Mouse (Mus musculus) activated CD4-positive, CD25-positive, alpha-beta regulatory T cell, adult 4 months (primary cell): ENCODE results near the gene Notch1. TPM values are rescaled to one million over a fixed set of nuclear protein-coding genes. Genes with fewer than 3 reads are reported as not detected.
A peak's percentile ranks its signal among the peaks of the same experiment; 100 is the strongest.

Experiments
- ATAC-seq: one replicate; pipeline ENCODE4 v1.8.0; 2017
- polyA plus RNA-seq, 2 experiments: library from polyadenylated mRNA; unstranded; fragments of 100-300 nt; shearing (Covaris generic); gene quantifications; one replicate each; pipeline ENCODE4 v1.2.1; 2017

Gene Notch1
- polyA plus RNA-seq, 2 experiments from 2014 or later: 22.2 to 28.7 TPM

DNA sequence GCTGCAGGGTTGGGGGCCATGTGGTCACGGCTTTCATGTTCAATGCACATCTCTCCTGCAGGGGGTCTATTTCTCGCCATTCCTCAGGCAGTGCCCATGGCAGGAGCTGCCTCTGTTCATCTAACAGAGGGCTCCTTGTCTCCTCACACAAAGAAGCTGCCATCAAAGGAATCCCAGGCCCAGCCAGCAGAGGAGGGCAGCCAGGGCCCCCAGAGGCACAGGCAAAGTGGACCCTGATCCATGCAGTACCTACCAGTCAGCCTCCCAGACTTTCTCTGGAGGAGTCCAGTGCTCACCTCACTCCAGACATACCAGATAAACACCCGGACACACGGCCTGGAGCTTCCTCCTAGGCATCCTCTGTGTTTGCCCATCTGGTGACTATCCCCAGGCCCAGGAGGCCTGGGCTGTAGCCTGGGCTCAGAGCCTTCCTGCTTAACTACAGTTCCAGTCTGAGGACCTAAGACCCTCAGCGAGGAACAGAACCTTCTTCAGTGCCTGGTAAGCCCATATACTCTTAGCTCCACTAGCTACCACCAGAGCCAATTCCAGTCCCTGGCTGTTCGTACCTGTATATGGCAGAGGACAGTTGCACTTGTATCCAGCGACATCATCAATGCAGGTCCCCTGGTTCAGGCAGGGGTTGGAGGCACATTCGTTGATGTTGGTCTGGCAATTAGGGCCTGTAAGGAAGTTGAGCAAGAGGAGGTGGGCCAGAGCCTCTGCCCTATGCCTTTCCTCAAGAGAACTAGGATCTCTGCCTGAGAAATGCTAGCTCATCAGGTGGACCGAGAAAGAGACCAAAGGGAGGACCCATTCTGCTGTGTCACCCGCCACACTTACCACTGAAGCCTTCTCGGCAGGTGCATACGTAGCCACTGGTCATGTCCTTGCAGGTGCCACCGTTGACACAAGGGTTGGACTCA lies 40.7 kb downstream of the Notch1 start:
- ATAC-seq: no peak

GRCm38 (mm10) chr2:26474789-26475504 lies 41.5 kb downstream of the Notch1 start:
- no peak for ATAC-seq

- no peak for ATAC-seq
These were observed 44.0 kb downstream of the Notch1 start for GRCm38 (mm10) chr2:26472312-26473090.

- ATAC-seq: no peak
These were observed 44.7 kb downstream of the Notch1 start for GRCm38 (mm10) chr2:26471652-26472285.

GRCm38 (mm10) chr2:26470967-26471366 lies 45.5 kb downstream of the Notch1 start:
- no peak for ATAC-seq

DNA sequence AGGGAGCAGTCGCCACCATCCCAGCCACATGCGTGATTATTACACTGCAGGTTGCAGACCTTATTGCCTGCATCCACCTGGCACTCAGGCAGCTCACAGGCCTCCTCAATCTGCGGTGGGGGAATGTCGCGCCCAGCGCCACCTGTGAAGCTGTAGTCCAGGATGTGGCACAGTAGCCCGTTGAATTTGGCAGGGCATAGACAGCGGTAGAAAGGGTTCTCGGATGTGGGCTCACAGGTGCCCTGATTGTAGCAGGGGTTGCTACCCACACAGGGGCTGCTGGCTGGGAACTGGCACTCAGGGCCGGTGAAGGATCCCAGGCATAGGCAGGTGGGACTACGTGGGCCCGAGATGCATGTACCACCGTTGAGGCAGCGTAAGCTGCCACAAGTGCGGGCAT lies 48.1 kb downstream of the Notch1 start:
- no peak for ATAC-seq

GRCm38 (mm10) chr2:26463412-26463811 lies 53.1 kb downstream of the Notch1 start:
- ATAC-seq: no peak

DNA sequence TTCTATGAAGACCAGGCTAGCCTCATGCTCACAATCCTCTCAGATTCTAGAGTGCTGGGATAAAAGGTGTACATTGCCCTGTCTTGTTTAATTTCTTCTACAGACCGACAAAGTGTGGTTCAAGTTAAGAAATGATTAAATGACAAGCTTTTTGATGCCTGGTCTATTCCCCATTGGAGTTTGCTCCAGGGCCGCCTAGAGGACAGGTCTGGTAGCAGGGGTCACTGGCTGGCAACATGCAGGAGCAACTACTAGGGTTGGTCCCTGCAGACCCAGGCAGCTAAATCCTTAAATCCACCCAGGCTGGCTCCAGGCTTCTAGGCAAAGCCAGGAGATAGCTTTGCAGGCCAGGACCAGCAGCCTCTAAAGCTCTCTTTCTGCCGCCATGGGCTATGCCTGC lies 53.5 kb downstream of the Notch1 start:
- ATAC-seq: no peak

DNA sequence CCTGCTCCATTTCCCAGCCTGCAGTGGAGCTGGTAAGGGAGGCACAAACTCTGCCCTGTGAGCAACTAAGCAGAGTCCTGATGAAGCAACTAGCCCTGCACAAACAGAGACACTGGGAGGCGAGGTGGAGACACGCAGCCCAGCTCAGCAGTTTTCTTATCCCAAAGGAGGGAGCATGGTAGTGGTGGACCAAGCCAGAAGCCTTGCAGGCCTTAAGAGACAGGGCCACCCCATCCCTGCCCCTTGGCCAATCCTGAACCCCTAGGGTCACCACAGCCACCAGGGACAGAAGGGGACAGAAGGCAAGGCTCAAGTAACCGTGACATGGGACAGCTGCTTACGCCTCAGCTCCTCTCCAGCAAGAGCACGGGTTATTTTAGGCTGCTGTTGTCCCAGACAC lies 54.8 kb downstream of the Notch1 start:
- no peak for ATAC-seq

DNA sequence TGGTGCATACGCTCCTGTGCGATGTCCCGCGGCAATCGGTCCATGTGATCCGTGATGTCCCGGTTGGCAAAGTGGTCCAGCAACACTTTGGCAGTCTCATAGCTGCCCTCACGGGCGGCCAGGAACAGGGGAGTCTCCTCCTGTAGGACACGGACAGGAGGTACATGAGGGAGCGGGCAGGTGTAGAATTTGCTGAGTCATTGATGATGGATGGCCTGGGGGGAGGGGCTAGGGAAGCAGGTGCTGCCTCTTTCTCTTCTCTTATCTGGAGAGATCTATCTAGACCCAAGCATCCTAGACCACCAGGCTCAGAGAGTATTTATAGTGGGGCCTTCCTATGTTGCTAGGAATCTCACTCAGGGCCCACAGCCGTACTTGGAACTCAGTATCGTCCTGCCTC lies 55.6 kb downstream of the Notch1 start:
- ATAC-seq: peak; percentile 10

- ATAC-seq: no peak
These were observed 56.3 kb downstream of the Notch1 start for GRCm38 (mm10) chr2:26460097-26460646.

- ATAC-seq: no peak
These were observed 57.0 kb downstream of the Notch1 start for GRCm38 (mm10) chr2:26459478-26459877.

DNA sequence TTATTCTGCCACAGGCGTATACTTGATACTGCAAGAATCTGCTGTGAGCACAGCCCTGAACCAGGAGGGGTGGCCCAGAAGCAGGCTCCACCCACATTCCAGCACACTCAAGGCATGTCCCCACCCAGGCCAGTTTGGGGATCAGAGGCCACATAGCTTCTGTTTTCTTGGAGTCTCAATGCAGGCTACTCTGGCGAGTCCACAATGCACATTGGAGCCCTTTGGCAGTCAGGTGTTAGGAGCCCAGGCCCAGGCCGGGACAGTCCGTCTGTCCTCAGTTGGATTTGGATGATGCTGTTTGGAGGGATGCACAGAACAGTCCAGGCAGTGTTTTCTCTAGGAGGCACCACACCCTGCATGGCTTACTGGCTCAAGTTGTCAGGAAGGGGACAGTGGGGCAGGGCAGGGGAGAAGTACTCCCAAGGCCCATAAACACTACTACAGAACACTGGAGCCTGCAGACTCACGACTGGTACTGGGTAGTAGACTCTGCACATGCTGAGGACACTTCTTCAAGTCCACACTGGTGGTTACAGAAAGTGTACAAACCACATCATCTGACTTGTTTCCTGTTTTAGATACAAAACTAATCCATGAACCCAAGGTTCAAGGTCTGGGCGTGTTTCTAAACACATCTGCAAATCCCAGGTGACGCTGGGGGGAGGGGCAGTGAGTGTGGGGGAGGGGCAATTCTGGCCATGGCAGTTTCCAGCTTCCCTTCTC lies 57.9 kb downstream of the Notch1 start:
- no peak for ATAC-seq

GRCm38 (mm10) chr2:26449121-26450060 lies 67.1 kb downstream of the Notch1 start:
- no peak for ATAC-seq

DNA sequence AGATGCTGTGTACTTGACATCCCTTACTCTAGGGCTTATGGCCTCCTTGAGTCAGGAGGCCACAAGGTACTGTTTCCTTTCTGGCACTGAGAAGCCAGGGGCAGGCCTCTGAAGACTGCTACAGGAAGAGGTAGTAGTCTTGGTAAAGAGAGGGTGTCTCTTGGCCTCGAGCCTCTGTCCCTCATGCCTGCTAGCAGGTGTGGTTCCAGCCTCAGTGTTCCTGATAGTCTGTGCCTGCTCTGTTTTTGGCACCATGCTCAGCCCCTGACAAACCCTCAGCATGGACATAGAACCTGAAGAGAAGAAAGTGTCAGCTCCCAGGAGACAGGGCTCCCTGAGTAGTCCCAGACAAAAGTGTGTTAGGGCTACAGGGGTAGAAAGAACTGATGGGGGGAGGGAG lies 69.0 kb downstream of the Notch1 start:
- no peak for ATAC-seq

DNA sequence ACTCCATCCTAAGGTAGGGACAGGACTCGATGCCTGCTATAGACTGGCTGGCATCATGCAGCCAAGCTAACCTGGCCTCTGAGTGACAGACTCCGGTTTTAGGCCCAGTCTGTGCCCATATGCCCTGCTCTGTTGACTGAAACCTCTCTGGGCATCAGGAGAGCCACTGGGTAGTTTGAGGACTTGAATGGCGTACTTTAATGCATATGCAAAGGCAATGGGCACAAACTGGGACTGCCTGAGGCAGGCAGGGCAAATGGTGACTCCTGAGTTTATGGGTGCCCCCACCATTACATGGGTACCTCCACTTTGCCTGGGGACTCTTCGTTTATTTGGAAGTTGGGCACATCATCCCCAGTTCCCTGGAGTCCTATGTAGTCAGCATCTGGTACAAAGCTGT lies 69.8 kb downstream of the Notch1 start:
- no peak for ATAC-seq

- ATAC-seq: peak; percentile 62
These were observed 70.6 kb downstream of the Notch1 start for GRCm38 (mm10) chr2:26445666-26446445.

DNA sequence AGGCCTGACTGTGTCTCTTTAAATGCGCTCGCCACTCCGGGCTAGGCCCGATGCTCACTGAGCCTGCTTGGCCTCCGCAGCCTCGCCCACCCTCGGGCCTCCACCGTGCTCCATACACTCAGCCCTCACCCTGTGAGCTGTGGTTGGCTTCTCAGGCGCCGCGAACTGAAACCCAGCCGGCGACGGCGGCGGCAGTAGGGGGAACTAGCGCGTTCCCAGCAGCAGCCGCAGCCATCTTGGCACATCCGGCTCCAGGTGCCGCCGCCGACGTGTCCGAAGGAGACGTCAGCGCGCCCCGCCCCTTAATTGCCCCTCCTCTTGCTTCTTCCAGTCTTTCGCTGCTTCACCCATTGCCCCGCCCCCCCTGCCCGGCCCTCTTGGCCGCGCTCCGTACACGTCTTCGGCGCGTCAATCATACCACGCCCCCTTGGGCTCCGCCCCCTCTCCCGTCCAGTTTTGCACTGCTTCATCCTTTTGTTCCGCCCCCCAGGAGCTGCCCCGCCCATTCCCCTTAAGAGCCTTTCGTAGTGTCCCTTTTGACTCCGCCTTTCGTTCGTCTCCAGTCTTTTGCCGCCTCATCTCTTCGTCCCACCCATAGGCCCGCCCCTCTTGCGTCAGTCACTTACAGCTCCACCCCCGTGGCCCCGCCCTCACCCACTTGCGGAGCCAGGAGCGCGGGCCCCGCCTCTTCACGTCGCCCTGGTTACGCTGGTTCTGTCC lies 71.4 kb downstream of the Notch1 start, which contains the start of gene Sec16a:
TSS of gene Sec16a (minus strand) at position 271 of the 720 bp plus-strand sequence.
- ATAC-seq: peak; percentile 81

- ATAC-seq: no peak
These were observed 72.1 kb downstream of the Notch1 start for GRCm38 (mm10) chr2:26444368-26444767.
